Mouse (Mus musculus) inflammation-experienced regulatory T-cells, adult 6 months (primary cell): ENCODE results near the gene Gm49384. TPM values are rescaled to one million over a fixed set of nuclear protein-coding genes. Genes with fewer than 3 reads are reported as not detected.

ENCODE experiments used
- ATAC-seq: one replicate; pipeline ENCODE4 v1.8.0; 2017
- polyA plus RNA-seq, 3 experiments: library from polyadenylated mRNA; unstranded; fragments of 100-300 nt; shearing (Covaris generic); gene quantifications; one replicate each; pipeline ENCODE4 v1.2.1; 2017

Gm49384 gene
- polyA plus RNA-seq = 10 to 100 TPM in 1 of 3 experiments, 1 to 10 TPM in 2; 7.9 to 15.2 (median 9.6) TPM

DNA sequence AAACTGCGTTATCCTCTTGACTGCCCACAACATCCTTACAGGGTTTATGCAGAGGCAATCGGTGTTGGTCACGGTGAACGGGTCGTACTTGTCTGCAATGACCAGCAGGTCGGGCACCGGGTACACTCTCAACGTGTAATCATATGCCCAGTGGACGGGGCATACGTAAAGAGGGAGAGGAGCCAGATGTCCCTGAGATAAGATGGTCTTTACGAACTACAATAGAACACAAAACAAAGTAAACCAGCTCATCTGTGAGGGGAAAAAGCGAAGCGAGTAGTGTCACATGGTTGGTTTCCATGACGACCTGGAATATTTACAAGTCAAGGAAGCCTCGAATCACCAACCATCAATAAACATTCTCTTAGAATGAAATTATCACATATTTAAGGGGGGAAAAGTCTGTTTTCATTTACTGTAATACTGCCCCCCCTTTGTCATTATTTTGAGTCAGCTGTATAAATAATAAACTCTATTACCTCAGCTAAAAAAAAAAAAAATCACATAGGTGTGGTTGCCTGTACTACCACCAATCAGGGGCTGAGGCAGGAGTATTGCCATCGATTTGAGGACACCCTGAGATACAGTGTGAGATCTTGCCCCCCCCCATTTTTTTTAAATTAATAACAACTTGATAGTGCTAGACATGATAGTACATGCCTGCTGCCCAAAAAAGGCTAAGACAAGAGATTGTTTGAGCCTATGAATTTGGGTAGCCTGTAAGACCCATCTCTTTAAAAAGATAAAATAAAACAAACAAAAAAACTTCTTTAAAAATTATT, at the start of gene Gm49384:
Gene Gm49384, minus strand, starts transcription at position 216 of the 782 bp plus-strand sequence.
- ATAC-seq = no peak

GRCm38 (mm10) chr12:69253806-69254205, 49.7 kb upstream of the Gm49384 start:
- ATAC-seq = no peak

DNA sequence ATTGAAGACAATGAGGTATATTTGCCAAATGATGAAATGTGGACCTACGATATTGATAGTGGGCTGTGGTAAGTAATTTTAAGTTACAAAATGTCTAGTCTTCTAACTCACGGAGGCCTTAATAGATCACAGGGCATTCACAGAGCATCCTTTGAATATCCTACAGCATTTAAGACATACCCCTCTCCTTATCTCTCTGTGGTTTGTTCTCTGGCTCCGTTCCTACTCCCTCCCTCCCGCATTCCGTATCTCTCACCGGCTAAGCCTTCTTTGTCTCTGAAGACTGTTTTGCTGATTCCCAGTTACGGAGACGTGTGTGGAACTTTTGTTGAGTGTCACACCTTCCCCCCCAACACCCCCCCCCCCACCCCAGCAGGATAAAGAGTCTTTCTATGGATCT, 46.7 kb upstream of the Gm49384 start:
- ATAC-seq = no peak

DNA sequence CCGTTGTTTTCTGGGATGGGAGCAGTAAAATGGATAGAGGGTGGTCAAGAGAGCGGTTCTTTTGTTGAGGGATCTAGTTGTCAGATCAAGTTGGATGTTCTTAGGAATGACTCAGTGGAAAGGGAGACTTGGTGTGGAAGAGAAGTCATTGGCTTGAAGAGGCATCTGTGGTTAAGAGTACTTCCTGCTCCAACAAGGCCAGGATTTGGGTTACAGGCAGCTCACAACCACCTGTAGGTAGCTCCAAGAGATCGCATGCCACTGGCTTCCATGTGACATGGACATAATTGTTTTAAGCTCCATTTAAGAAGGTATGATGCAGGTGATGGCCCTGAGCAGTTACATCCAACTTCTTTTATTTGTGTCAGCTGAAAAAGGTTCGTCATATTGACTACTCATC, 45.7 kb upstream of the Gm49384 start:
- no peak for ATAC-seq

DNA sequence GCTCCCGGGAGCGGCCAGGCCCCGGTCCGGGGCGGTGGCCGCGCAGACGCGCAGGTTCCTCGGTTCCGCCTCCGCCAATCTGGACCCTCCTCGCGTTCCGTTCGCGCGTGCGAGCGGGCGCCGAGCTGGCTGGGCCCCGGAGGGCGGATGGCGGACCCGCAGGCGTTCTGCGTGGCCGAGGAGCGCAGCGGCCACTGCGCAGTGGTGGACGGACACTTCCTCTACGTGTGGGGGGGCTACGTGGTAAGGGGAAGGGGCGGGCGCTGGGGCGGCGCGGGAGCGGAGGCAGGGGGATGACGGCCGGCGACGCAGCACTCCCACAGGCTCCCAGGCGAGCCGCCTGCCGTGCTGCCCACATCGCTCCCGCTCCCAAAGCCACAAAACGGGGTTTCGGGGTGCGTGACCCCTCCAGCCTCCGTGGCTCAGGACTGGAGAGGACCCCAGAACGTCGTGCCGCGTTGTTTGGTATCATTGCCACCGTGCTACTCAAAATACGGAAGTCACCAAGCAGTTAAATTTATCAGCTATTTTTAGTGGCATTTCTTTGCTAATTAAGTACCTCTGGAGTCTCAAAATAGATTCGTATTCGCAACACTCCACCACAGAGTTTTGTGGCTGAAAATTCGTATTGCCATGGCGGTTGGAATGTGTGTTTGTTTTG, 37.8 kb upstream of the Gm49384 start:
- peak; percentile 80 for ATAC-seq

DNA sequence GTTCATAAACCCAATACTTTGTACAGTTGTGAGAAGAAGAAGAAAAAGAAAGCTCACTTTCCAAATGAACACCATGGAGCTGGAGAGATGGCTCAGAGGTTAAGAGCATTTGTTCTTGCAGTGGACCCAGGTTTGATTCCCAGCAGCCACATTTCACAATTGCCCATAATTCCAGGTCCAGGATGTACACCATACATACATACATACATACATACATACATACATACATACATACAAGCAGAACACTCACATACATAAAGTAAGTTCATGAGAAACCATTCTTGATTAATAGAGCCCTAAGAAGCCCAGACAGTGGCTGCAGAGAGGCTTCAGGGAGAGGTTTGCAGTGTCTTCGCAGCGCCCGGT, 37.3 kb upstream of the Gm49384 start:
- ATAC-seq = peak; percentile 30

GRCm38 (mm10) chr12:69240876-69241275, 36.8 kb upstream of the Gm49384 start, which contains the start of gene Klhdc1:
Klhdc1 (plus strand) TSS chr12:69241176.
- peak; percentile 7 for ATAC-seq

DNA sequence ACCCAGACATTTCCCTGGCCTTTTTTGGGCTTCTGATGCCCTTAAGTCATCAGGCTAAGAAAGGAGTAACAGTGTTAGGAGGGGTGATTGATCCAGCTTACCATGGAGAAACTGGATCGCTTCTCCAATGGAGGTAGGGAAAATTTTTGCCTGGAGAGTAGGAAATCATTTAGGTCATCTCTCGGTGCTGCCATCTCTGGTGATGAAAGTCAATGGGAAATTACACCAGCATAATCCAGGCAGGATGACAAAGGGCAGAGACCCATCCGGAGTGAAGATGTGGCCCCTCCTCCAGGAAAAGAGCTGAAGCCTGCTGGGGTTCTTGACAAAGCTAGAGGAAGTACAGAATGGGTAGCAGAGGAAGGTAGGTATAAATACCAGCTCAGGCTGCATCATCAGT, 34.2 kb upstream of the Gm49384 start:
- no peak for ATAC-seq

DNA sequence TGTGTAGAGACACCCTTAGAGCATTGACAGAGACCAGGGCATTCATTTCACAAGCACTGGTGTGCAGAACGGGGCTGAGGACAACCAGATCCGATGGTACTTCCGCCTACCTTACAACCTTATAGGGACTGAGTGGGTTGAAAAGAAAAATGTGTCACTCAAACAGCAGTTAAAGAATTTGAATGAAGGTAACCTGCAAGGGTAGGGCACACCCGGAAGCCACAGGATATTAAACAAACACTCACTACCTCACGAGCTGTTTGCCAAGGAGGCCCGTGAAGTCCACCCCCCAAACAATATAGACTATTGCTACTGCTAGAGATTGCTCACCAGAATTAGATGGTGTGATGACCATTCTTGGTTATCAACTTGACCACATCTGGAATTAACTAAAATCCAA, 31.7 kb upstream of the Gm49384 start:
- ATAC-seq = no peak

GRCm38 (mm10) chr12:69229251-69229650, 25.2 kb upstream of the Gm49384 start:
- ATAC-seq = peak; percentile 34

- ATAC-seq = peak; percentile 93
Observed at GRCm38 (mm10) chr12:69227776-69228466, 23.9 kb upstream of the Gm49384 start, which contains the start of gene Pole2. Pole2 (minus strand) TSS chr12:69228195.

DNA sequence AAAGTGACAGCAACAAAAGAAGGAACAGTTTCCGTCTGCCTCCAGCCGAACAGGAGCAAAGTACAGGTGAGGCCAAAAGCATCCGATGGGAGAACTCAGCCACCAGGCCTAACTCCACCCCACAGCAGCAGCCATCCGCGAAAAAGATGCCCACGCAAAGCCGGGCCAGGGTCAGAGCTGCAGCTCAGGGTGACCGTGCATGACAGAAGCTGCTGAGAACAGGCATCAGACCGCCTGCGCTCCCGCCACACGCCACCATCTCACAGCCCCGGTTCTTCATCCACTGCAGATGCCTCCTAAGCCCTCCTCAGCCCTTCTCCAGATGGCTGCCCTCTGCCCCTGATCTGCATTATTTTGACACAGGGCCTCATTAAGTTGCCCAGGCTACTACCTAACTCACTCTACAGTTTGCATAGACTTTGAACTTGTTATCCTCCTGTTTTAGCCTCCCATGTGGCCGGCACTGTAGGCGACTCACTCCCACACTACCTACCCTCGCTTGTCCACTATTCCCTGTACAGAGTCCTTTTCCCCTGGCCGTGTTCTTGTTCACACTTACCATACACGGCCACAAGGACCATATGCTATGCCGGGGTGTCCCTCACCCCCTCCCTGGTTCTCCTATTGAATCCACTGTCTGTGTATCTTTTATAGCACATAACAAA, 16.7 kb upstream of the Gm49384 start:
- no peak for ATAC-seq

DNA sequence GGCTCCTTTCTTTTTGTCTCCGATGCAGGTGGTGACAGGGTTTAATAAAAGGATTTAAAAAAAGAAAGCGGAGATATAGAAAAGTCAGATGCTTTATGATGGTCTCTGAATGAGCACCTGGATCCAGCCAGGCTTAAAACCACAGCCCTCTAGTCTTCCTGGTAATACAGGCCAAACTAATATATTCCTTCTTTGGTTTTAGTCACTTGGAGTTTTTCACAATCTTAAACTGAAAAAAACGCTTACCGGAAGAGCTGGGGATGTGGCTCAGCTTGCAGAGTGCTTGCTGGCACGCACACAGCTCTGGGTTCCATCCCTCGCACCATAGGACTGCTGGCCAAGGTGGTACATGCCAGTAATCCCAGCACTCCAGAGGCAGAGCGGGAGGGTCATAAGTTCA, 12.5 kb upstream of the Gm49384 start:
- no peak for ATAC-seq

DNA sequence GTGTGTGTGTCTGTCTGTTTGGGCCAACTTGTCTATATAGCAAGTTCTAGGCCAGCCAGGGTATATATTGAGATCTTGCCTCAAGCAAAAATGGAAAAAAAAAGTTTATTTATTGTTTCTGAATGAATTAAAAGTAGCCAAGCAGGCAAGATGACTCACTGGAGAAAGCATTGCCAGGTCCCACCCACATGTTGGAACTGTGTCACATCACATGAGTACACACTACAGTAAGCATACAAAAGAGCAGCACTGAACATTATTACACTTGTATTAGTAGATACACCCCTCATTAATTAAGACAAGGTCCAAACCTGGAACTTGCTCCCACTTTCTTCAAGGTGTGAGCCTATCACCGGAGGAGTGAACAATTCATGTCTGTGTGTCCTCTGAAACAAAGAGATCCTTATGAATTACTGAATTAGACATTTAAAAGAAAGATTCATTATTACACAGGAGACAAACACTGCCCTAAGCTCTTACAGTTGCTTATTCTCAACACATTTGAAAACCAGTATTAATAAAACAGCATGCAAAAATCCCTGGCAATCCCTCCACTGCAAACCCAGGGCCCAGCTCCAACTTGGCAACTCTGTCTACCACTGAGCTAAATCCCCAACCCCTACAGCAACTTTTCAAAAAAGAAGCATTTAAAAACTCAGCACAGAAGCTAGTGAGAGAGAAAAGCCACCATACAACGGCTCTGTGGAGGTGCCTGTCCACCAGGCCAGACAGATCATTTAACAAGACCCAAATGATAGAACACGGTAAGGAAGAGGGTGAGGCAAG, 11.1 kb upstream of the Gm49384 start:
- no peak for ATAC-seq

- no peak for ATAC-seq
Observed at GRCm38 (mm10) chr12:69214393-69214792, 10.3 kb upstream of the Gm49384 start.

DNA sequence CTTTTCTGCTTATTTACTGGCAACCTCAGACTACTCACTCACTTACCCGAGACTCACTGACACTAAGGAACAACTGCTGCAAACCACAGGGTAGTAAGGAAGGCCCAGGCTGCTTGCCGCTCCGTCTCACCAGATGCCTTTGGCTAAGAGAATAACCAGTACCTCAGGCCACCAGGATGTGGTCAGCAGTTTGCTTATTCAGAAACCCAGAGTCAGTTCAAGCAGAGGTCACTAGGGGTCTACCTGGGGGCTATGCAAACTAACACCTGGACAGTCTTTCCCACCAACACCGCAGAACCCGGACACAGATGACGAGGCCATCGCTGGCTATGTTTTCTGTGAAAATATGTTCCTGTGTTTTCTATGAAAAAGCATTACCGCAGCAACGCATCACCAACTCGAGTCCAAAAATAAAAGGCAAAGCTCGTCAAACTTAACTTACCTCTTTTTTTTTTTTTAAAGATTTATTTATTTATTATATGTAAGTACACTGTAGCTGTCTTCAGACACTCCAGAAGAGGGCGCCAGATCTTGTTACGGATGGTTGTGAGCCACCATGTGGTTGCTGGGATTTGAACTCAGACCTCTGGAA, 9.2 kb upstream of the Gm49384 start:
- no peak for ATAC-seq

DNA sequence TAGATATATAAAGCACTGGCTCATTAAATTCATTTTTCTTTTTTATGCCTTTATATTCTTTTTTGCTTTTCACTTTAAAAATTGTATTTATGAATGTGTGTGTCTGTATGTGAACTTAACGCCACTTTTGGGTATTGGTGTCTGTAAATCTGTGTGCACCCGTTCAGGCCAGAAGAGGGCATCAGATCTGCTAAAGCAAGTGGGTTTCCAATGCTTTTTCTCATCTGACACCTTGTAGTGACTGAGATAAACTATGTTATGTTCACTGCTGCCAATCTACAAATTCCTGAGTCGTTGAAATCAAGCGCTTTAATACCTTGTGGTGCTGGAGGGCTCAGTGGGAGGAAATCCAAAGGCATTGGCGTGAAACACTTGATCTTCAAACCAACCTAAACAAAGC, 7.0 kb upstream of the Gm49384 start:
- ATAC-seq = no peak

- no peak for ATAC-seq
Observed at GRCm38 (mm10) chr12:69210056-69210979, 6.3 kb upstream of the Gm49384 start.

DNA sequence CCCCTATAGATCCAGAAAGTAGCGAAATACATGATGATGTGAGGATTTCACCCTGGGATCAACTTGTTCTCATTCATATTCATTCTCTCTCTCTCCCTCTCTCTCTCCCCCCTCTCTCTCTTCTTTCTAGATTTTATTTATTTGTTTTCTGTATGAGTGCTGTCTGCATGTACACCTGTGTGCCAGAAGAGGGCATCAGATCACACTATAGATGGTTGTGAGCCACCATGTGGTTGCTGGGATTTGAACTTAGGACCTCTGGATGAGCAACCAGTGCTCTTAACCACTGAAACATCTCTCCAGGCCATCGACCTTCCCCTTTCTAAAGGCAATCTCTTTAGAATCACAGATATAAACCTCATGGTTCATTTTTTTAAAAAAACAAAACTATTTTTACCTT, 4.5 kb upstream of the Gm49384 start:
- ATAC-seq = no peak

- no peak for ATAC-seq
Observed at GRCm38 (mm10) chr12:69207926-69208325, 3.9 kb upstream of the Gm49384 start.

DNA sequence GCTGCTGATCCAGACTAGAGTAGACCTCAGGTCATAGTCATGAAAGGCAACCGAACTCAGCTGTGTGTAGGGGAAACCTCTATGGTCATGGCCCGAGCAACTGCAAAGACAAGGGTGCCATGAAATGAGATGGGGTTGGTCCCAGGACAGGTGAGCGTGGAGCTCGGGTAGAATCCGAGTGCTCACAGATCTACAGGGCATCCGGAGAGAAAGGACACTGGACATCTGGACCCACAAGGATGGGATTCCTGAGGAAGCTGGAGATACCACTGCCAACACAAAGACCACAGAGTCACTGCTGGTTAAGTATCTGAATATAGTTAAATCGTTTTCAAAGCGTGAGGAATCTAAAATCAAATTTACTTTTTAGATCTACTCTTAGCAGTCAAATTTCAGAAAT, 3.3 kb upstream of the Gm49384 start:
- ATAC-seq = no peak
